Mouse (Mus musculus) lung, adult 2 months (tissue): Measurements from ENCODE around the gene Ssc4d. TPM values are rescaled to one million over a fixed set of nuclear protein-coding genes. Genes with fewer than 3 reads are reported as not detected.

Experiments
- DNase-seq: peaks from one replicate; pipeline ENCODE4 v3.0.0; 2022
- H3K4me1 ChIP-seq: fragments of 200-500 bp; 2 replicates; pipeline ENCODE4 v1.6.1; 2011; ENCODE audit warnings: low read length; ENCODE audit not compliant: control insufficient read depth, insufficient read depth
- H3K4me3 ChIP-seq: fragments of 200-500 bp; replicated peaks from 2 replicates; pipeline ENCODE3; 2011; ENCODE audit warnings: low read depth, mild to moderate bottlenecking, control low read depth, low read length; ENCODE audit errors: extremely low read depth
- CTCF ChIP-seq: fragments of 200-500 bp; IDR thresholded peaks from 2 replicates; pipeline ENCODE4 v1.5.1; 2011; ENCODE audit warnings: mild to moderate bottlenecking, low read length, control low read depth; ENCODE audit not compliant: insufficient read depth
- POLR2A ChIP-seq: fragments of 200-500 bp; IDR thresholded peaks from 2 replicates; pipeline ENCODE4 v1.6.1; 2011; ENCODE audit warnings: low read depth, mild to moderate bottlenecking, control low read depth, low read length, borderline replicate concordance; ENCODE audit errors: extremely low read depth
- WGBS: fragments of 180-500 bp; shearing (Covaris S2); methylation state at CpG from one replicate; pipeline ENCODE4 v1.1.7; 2018; 5-methylcytosine and 5-hydroxymethylcytosine counted together
- polyA plus RNA-seq: library from polyadenylated mRNA; depleted of rRNA; stranded (reverse); fragments of >200 nt; gene quantifications from 2 replicates; pipeline ENCODE4 v1.2.3, GENCODE M21; 2012; rRNA removed

Gene Ssc4d
- 3.6 and 3.9 TPM in 2 replicates for polyA plus RNA-seq

- WGBS = 25% methylated on average over 9 of the region's 9 CpGs
Measured at GRCm38 (mm10) chr5:135974365-135974764, at the start of gene Ssc4d. Gene Ssc4d (minus strand): TSS chr5:135974531.

GRCm38 (mm10) chr5:136019907-136020306, 45.6 kb upstream of the Ssc4d start:
- 31% methylated on average over 1 of the region's 1 CpGs for WGBS
- no peak for TF ChIP-seq POLR2A
- H3K4me1 ChIP-seq = peaks cover 2% of the 10 kb centered on the region
- no peak overlapping the region for H3K4me3 ChIP-seq
- no peak for DNase-seq

More at GRCm38 (mm10) chr5:135974365-135974764, at the start of gene Ssc4d:
- TF ChIP-seq CTCF (no peak), POLR2A (no peak)
- DNase-seq = no peak
- Histone ChIP-seq H3K4me3 (no peak within 1 kb of the TSS), H3K4me1 (no peaks in the 10 kb centered on the region)

GRCm38 (mm10) chr5:136018726-136019125, 44.4 kb upstream of the Ssc4d start:
- no peak for DNase-seq
- Histone ChIP-seq H3K4me3 (no peak overlapping the region), H3K4me1 (peaks cover 2% of the 10 kb centered on the region)
- TF ChIP-seq CTCF = no peak
- TF ChIP-seq POLR2A = no peak
- WGBS = 77% methylated on average over 2 of the region's 2 CpGs

- peaks cover 2% of the 10 kb centered on the region for H3K4me1 ChIP-seq
- 70% methylated on average over 6 of the region's 6 CpGs for WGBS
- no peak for TF ChIP-seq CTCF
- TF ChIP-seq POLR2A = no peak
- no peak for DNase-seq
- no peak overlapping the region for H3K4me3 ChIP-seq
Measured at GRCm38 (mm10) chr5:136017262-136017661, 42.9 kb upstream of the Ssc4d start.

- DNase-seq = no peak
- 63% methylated on average over 10 of the region's 10 CpGs for WGBS
- no peak for TF ChIP-seq POLR2A
- TF ChIP-seq CTCF = no peak
- H3K4me1 ChIP-seq = peaks cover 2% of the 10 kb centered on the region
- H3K4me3 ChIP-seq = no peak overlapping the region
Measured at GRCm38 (mm10) chr5:136016014-136016876, 41.9 kb upstream of the Ssc4d start.

GRCm38 (mm10) chr5:136015586-136015985, 41.3 kb upstream of the Ssc4d start:
- TF ChIP-seq CTCF = no peak
- WGBS = 68% methylated on average over 10 of the region's 10 CpGs
- DNase-seq = no peak
- Histone ChIP-seq H3K4me3 (no peak overlapping the region), H3K4me1 (peaks cover 2% of the 10 kb centered on the region)

- no peak for DNase-seq
- Histone ChIP-seq H3K4me3 (no peak overlapping the region), H3K4me1 (peaks cover 2% of the 10 kb centered on the region)
- TF ChIP-seq CTCF (no peak), POLR2A (no peak)
- 73% methylated on average over 10 of the region's 10 CpGs for WGBS
Measured at GRCm38 (mm10) chr5:136014877-136015276, 40.5 kb upstream of the Ssc4d start.

GRCm38 (mm10) chr5:136007745-136008144, 33.4 kb upstream of the Ssc4d start:
- TF ChIP-seq CTCF = no peak
- TF ChIP-seq POLR2A = no peak
- WGBS = 50% methylated on average over 7 of the region's 7 CpGs
- no peak overlapping the region for H3K4me3 ChIP-seq
- no peak for DNase-seq
- H3K4me1 ChIP-seq = peaks cover 5% of the 10 kb centered on the region; the same call in 1 of the 2 replicates

GRCm38 (mm10) chr5:136004537-136004936, 30.2 kb upstream of the Ssc4d start:
- H3K4me1 ChIP-seq = peaks cover 6% of the 10 kb centered on the region; the same call in 1 of the 2 replicates
- DNase-seq = no peak
- H3K4me3 ChIP-seq = no peak overlapping the region
- TF ChIP-seq POLR2A = no peak
- no peak for TF ChIP-seq CTCF
- 83% methylated on average over 4 of the region's 4 CpGs for WGBS

GRCm38 (mm10) chr5:136002751-136003151, 28.4 kb upstream of the Ssc4d start:
- WGBS = 40% methylated on average over 3 of the region's 3 CpGs

More at GRCm38 (mm10) chr5:136002751-136003151, 28.4 kb upstream of the Ssc4d start:
- Histone ChIP-seq H3K4me3 (no peak overlapping the region), H3K4me1 (peaks cover 5% of the 10 kb centered on the region; the same call in 1 of the 2 replicates)
- TF ChIP-seq CTCF = no peak
- TF ChIP-seq POLR2A = no peak
- no peak for DNase-seq
